Mouse (Mus musculus) forebrain, embryonic 11.5 days (tissue): Measurements from ENCODE around the gene Emc10. TPM values are rescaled to one million over a fixed set of nuclear protein-coding genes. Genes with fewer than 3 reads are reported as not detected.
A peak's percentile ranks its signal among the peaks of the same experiment; 100 is the strongest.

Source experiments
- ATAC-seq: fragments of 200-750 bp; cut with Nextera tagmentation; replicated peaks from 2 replicates; pipeline ENCODE4 v1.8.0; 2017; ENCODE audit warnings: moderate TSS enrichment; ENCODE audit not compliant: low FRiP score
- DNase-seq: peaks from one replicate; pipeline ENCODE4 v3.0.0-alpha.2; 2017; ENCODE audit warnings: low spot score
- H3K27ac ChIP-seq: fragments of 300-500 bp; sonication (generic); 2 replicates; pipeline ENCODE4 v1.5.1; 2014; ENCODE audit warnings: low read depth, low read length
- H3K27me3 ChIP-seq: fragments of 300-500 bp; sonication (generic); 2 replicates; pipeline ENCODE4 v1.6.1; 2014; ENCODE audit warnings: mild to moderate bottlenecking, low read length, mixed read lengths; ENCODE audit not compliant: control insufficient read depth, insufficient read depth
- H3K36me3 ChIP-seq: fragments of 300-500 bp; sonication (generic); 2 replicates; pipeline ENCODE4 v1.6.1; 2014; ENCODE audit warnings: mild to moderate bottlenecking, low read length, moderate library complexity, mixed read lengths; ENCODE audit not compliant: control insufficient read depth, insufficient read depth
- H3K4me1 ChIP-seq: fragments of 300-500 bp; sonication (generic); replicated peaks from 2 replicates; pipeline ENCODE4 v1.6.1; 2014; ENCODE audit warnings: low read length, mixed read lengths; ENCODE audit not compliant: control insufficient read depth, insufficient read depth
- H3K4me2 ChIP-seq: fragments of 300-500 bp; sonication (generic); 2 replicates; pipeline ENCODE4 v1.6.1; 2014; ENCODE audit warnings: low read depth, mild to moderate bottlenecking, low read length, moderate library complexity, mixed read lengths; ENCODE audit not compliant: severe bottlenecking
- H3K4me3 ChIP-seq: fragments of 300-500 bp; sonication (generic); 2 replicates; pipeline ENCODE4 v1.5.1; 2014; ENCODE audit warnings: low read depth, low read length
- H3K9ac ChIP-seq: fragments of 300-500 bp; sonication (generic); 2 replicates; pipeline ENCODE4 v1.6.1; 2014; ENCODE audit warnings: low read length
- H3K9me3 ChIP-seq: fragments of 300-500 bp; sonication (generic); 2 replicates; pipeline ENCODE4 v1.6.1; 2016; ENCODE audit warnings: low read length, mixed read lengths; ENCODE audit not compliant: control insufficient read depth
- WGBS: fragments of 180-500 bp; shearing (Covaris S2); extraction: QIAGEN DNeasy Blood & Tissue Kit; methylation state at CpG from one replicate; pipeline ENCODE4 v1.1.7; 2014; 5-methylcytosine and 5-hydroxymethylcytosine counted together
- polyA plus RNA-seq: library from polyadenylated mRNA; unstranded; fragments of >200 nt; fragmentation: Nextera tagmentation; extraction: Ambion mirVana; gene quantifications from 2 replicates; pipeline ENCODE4 v1.2.1, GENCODE M21; 2014

Gene Emc10
- polyA plus RNA-seq, 1 experiment from 2014 or later, result 115 TPM

GRCm38 (mm10) chr7:44527483-44528398, 31.4 kb upstream of the Emc10 start:
- ATAC-seq (no peak; the same call in 1 of the 2 replicates), DNase-seq (peak; percentile 88)
- 6% methylated on average over 40 of the region's 40 CpGs for WGBS
- Histone ChIP-seq H3K36me3 (no peaks in the 10 kb centered on the region), H3K4me2 (peak overlapping the region; percentile 66), H3K27me3 (peaks cover 4% of the 10 kb centered on the region; the same call in 1 of the 2 replicates), H3K4me3 (peak overlapping the region; percentile 27), H3K9ac (peak overlapping the region; percentile 39; the same call in 1 of the 2 replicates), H3K9me3 (no peaks in the 10 kb centered on the region), H3K4me1 (0 out of 2 replicates have a peak, but pooled peaks cover 5% of the 10 kb centered on the region), H3K27ac (no peak overlapping the region)

GRCm38 (mm10) chr7:44526414-44527154, 30.3 kb upstream of the Emc10 start:
- no peak for ATAC-seq
- no peaks in the 10 kb centered on the region for H3K9me3 ChIP-seq
- no peak overlapping the region for H3K4me3 ChIP-seq
- H3K9ac ChIP-seq, result no peak overlapping the region
- peaks cover 7% of the 10 kb centered on the region; the same call in 1 of the 2 replicates for H3K27me3 ChIP-seq
- 0 out of 2 replicates have a peak, but pooled peaks cover 5% of the 10 kb centered on the region for H3K4me1 ChIP-seq
- DNase-seq, result no peak
- H3K27ac ChIP-seq, result no peak overlapping the region
- H3K4me2 ChIP-seq, result no peak overlapping the region
- H3K36me3 ChIP-seq, result no peaks in the 10 kb centered on the region
- WGBS, result 89% methylated on average over 14 of the region's 14 CpGs

GRCm38 (mm10) chr7:44525126-44525832, 28.9 kb upstream of the Emc10 start:
- Histone ChIP-seq H3K9me3 (no peaks in the 10 kb centered on the region), H3K27me3 (peaks cover 7% of the 10 kb centered on the region; the same call in 1 of the 2 replicates), H3K4me3 (no peak overlapping the region), H3K4me1 (0 out of 2 replicates have a peak, but pooled peaks cover 8% of the 10 kb centered on the region), H3K9ac (peak overlapping the region; percentile 32; the same call in 1 of the 2 replicates), H3K27ac (no peak overlapping the region), H3K36me3 (no peaks in the 10 kb centered on the region), H3K4me2 (0 out of 2 replicates have a peak overlapping the region, but pooled peaks have one; percentile 21)
- ATAC-seq (no peak), DNase-seq (no peak)
- 15% methylated on average over 22 of the region's 22 CpGs for WGBS

- ATAC-seq, result no peak
- H3K4me1 ChIP-seq, result 0 out of 2 replicates have a peak, but pooled peaks cover 8% of the 10 kb centered on the region
- H3K36me3 ChIP-seq, result no peaks in the 10 kb centered on the region
- H3K4me2 ChIP-seq, result 0 out of 2 replicates have a peak within 1 kb of the TSS, but pooled peaks have one; percentile 21
- WGBS, result 38% methylated on average over 12 of the region's 12 CpGs
- peak within 1 kb of the TSS; percentile 32; the same call in 1 of the 2 replicates for H3K9ac ChIP-seq
- no peaks in the 10 kb centered on the region for H3K9me3 ChIP-seq
- no peak within 1 kb of the TSS for H3K27ac ChIP-seq
- H3K27me3 ChIP-seq, result peaks cover 7% of the 10 kb centered on the region; the same call in 1 of the 2 replicates
- DNase-seq, result no peak
- H3K4me3 ChIP-seq, result no peak within 1 kb of the TSS
These were observed 28.2 kb upstream of the Emc10 start, which contains the start of gene Mybpc2 for GRCm38 (mm10) chr7:44524502-44524901. Gene Mybpc2, minus strand, starts transcription at chr7:44524656.

- H3K9me3 ChIP-seq, result no peaks in the 10 kb centered on the region
- H3K4me1 ChIP-seq, result 0 out of 2 replicates have a peak, but pooled peaks cover 7% of the 10 kb centered on the region
- DNase-seq (no peak), ATAC-seq (no peak)
- no peaks in the 10 kb centered on the region for H3K36me3 ChIP-seq
- no peak overlapping the region for H3K9ac ChIP-seq
- H3K4me3 ChIP-seq, result no peak overlapping the region
- no peak overlapping the region for H3K27ac ChIP-seq
- 77% methylated on average over 2 of the region's 2 CpGs for WGBS
- no peak overlapping the region for H3K4me2 ChIP-seq
- peaks cover 7% of the 10 kb centered on the region; the same call in 1 of the 2 replicates for H3K27me3 ChIP-seq
These were observed 26.7 kb upstream of the Emc10 start for GRCm38 (mm10) chr7:44523056-44523455.

- 2% methylated on average over 20 of the region's 20 CpGs for WGBS
- DNase-seq (peak; percentile 83), ATAC-seq (peak; percentile 58; the same call in 1 of the 2 replicates)
- peaks cover 7% of the 10 kb centered on the region; the same call in 1 of the 2 replicates for H3K27me3 ChIP-seq
- peak overlapping the region; percentile 24; the same call in 1 of the 2 replicates for H3K4me2 ChIP-seq
- H3K9me3 ChIP-seq, result no peaks in the 10 kb centered on the region
- H3K36me3 ChIP-seq, result no peaks in the 10 kb centered on the region
- H3K4me1 ChIP-seq, result 0 out of 2 replicates have a peak, but pooled peaks cover 4% of the 10 kb centered on the region
- no peak overlapping the region for H3K9ac ChIP-seq
- no peak overlapping the region for H3K4me3 ChIP-seq
- H3K27ac ChIP-seq, result no peak overlapping the region
These were observed 25.4 kb upstream of the Emc10 start for GRCm38 (mm10) chr7:44521710-44522109.

- peaks cover 7% of the 10 kb centered on the region; the same call in 1 of the 2 replicates for H3K27me3 ChIP-seq
- no peak overlapping the region for H3K4me2 ChIP-seq
- no peak overlapping the region for H3K9ac ChIP-seq
- DNase-seq (no peak), ATAC-seq (no peak)
- no peak overlapping the region for H3K27ac ChIP-seq
- no peaks in the 10 kb centered on the region for H3K9me3 ChIP-seq
- H3K4me3 ChIP-seq, result no peak overlapping the region
- H3K4me1 ChIP-seq, result 0 out of 2 replicates have a peak, but pooled peaks cover 4% of the 10 kb centered on the region
- H3K36me3 ChIP-seq, result no peaks in the 10 kb centered on the region
- WGBS, result 76% methylated on average over 3 of the region's 3 CpGs
These were observed 24.7 kb upstream of the Emc10 start for GRCm38 (mm10) chr7:44520990-44521389.
